In the genomic region with DNA sequence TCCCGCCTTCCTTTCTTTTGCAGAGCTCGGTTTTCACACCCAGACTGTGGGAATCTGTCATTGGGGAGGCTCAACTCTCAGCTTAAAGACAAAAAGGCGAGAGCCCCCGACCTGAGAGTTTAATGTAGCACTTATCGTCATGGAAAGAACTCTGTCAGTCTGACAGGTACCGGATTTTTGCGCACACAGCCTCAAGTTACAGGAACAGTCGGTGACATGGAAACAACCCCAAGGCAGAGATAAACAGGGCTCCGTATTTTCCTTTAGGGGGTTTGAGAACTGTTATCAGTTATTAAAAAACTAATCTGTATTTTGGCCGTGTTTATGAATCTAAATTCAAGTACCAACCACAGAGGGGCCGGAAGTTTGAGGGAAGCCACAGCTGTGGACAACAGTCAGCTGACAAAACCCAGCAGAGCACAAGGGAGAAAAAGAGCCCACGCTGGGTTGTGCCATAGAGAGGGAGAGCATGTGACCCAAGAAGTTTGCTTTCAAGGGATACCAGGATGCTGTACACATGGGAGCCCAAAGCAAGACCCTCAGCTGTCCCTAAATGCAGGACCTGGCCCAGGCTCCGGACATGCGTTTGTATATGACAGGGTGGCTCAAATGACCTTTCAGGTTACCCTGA, we compare ENCODE assay signal across 8 mouse cellular contexts. TPM values are rescaled to one million over a fixed set of nuclear protein-coding genes. Genes with fewer than 3 reads are reported as not detected.
DNase-seq lines count a peak whose midpoint lies in the region; ATAC-seq and TF ChIP-seq lines count a peak whose summit lies in the region.

No protein-coding gene starts in this region.

- no peaks in the 10 kb centered on the region for H3K9me3 ChIP-seq in embryonic facial prominence, embryonic 13.5 days
- H3K9me3 ChIP-seq in hindbrain, postnatal 0 days (ENCODE audit: low read length), result no peaks in the 10 kb centered on the region

- H3K27me3 ChIP-seq in embryonic facial prominence, embryonic 13.5 days, result no peaks in the 10 kb centered on the region
- H3K27me3 ChIP-seq in hindbrain, postnatal 0 days (ENCODE audit: insufficient read depth, low read length), result no peaks in the 10 kb centered on the region

- no peak for TF ChIP-seq CTCF in left cerebral cortex, adult 2 months (IDR thresholded peaks at IDR 0.05)
- no peak for TF ChIP-seq CTCF in hindbrain, postnatal 0 days (IDR thresholded peaks at IDR 0.05; ENCODE audit: low read depth)

- DNase-seq in left cerebral cortex, adult 2 months (ENCODE audit: extremely low spot score in 1 of 2, low spot score in 2 of 2), result no peak
- no peak for DNase-seq in left cerebral cortex, postnatal 14 days (ENCODE audit: low spot score in 2 of 2)
- peak; percentile 14 for DNase-seq in hindbrain, postnatal 0 days (ENCODE audit: low spot score)
- peak; percentile 38 for DNase-seq in lung, postnatal 14 days
- DNase-seq in thymus, postnatal 14 days, result peak; percentile 26
- DNase-seq in right cerebral cortex, adult 2 months (ENCODE audit: low spot score in 2 of 2), result no peak
- no peak for DNase-seq in layer of hippocampus, adult 11-12 months (ENCODE audit: low spot score)

- peak overlapping the region; percentile 72 for H3K27ac ChIP-seq in left cerebral cortex, adult 2 months
- H3K27ac ChIP-seq in embryonic facial prominence, embryonic 13.5 days, result peak overlapping the region; percentile 93
- peak overlapping the region; percentile 91; the same call in 1 of the 2 replicates for H3K27ac ChIP-seq in hindbrain, postnatal 0 days

- peaks cover 15% of the 10 kb centered on the region for H3K4me1 ChIP-seq in embryonic facial prominence, embryonic 13.5 days
- peaks cover 10% of the 10 kb centered on the region for H3K4me1 ChIP-seq in hindbrain, postnatal 0 days (ENCODE audit: insufficient read depth, low read length)

- peak overlapping the region; percentile 65 for H3K9ac ChIP-seq in embryonic facial prominence, embryonic 13.5 days
- H3K9ac ChIP-seq in hindbrain, postnatal 0 days (replicated peaks; ENCODE audit: low read length), result peak overlapping the region; percentile 35; the same call in 1 of the 2 replicates

- 22% methylated on average over 14 of the region's 14 CpGs for WGBS in embryonic facial prominence, embryonic 13.5 days
- WGBS in hindbrain, postnatal 0 days, result 23% methylated on average over 14 of the region's 14 CpGs

- H3K4me3 ChIP-seq in left cerebral cortex, adult 2 months, result peak overlapping the region; percentile 51
- peak overlapping the region; percentile 47 for H3K4me3 ChIP-seq in embryonic facial prominence, embryonic 13.5 days
- H3K4me3 ChIP-seq in hindbrain, postnatal 0 days (ENCODE audit: low read length), result peak overlapping the region; percentile 41

- H3K36me3 ChIP-seq in embryonic facial prominence, embryonic 13.5 days, result no peaks in the 10 kb centered on the region
- no peaks in the 10 kb centered on the region for H3K36me3 ChIP-seq in hindbrain, postnatal 0 days (ENCODE audit: insufficient read depth, low read length)

- H3K4me2 ChIP-seq in embryonic facial prominence, embryonic 13.5 days, result peak overlapping the region; percentile 82
- peak overlapping the region; percentile 76 for H3K4me2 ChIP-seq in hindbrain, postnatal 0 days (ENCODE audit: low read depth, low read length)

- intact Hi-C loops in left cerebral cortex, adult 2 months (cut with DNase I), result loop anchor here (1.0 to 5.0 kb wide), 7 partner anchors 26 to 336 kb away; a partner anchor contains a TSS
- intact Hi-C loops in left cerebral cortex, postnatal 14 days (cut with DNase I), result loop anchor here (2.0 to 5.0 kb wide), 3 partner anchors 42 to 151 kb away; no protein-coding TSS in a partner anchor

- ATAC-seq in embryonic facial prominence, embryonic 13.5 days (ENCODE audit: insufficient number of reproducible peaks, insufficient read depth, low FRiP score, low TSS enrichment, low read depth), result no peak
- no peak for ATAC-seq in hindbrain, postnatal 0 days

RNA-seq across cellular contexts. Expression of a gene that starts 0.5 kb away (rescaled TPM):
- total RNA-seq in left cerebral cortex, adult 2 months (2021), result 100 to 1,000 TPM; 266 to 284 TPM
- 10 to 100 TPM; 66.2 to 73.0 TPM for total RNA-seq in left cerebral cortex, postnatal 14 days (2021)
- polyA plus RNA-seq in embryonic facial prominence, embryonic 13.5 days (2015; fragmentation: Nextera tagmentation; extraction: Ambion mirVana), result 83.2 and 113 TPM in 2 replicates
- total RNA-seq in hindbrain, postnatal 0 days (2014; rRNA removed), result 161 and 174 TPM in 2 replicates
- polyA plus RNA-seq in hindbrain, postnatal 0 days (2015; fragmentation: Nextera tagmentation; extraction: Ambion mirVana), result 429 and 453 TPM in 2 replicates

RNA-seq across cellular contexts. Expression of a gene that starts 26.4 kb away (rescaled TPM):
- 1 to 10 TPM; 7.8 to 8.0 TPM for total RNA-seq in left cerebral cortex, adult 2 months (2021)
- 10 to 100 TPM; 10.4 to 12.1 TPM for total RNA-seq in left cerebral cortex, postnatal 14 days (2021)
- polyA plus RNA-seq in embryonic facial prominence, embryonic 13.5 days (2015; fragmentation: Nextera tagmentation; extraction: Ambion mirVana), result 15.0 and 15.8 TPM in 2 replicates
- 6.7 and 6.9 TPM in 2 replicates for total RNA-seq in hindbrain, postnatal 0 days (2014; rRNA removed)
- 22.5 and 23.0 TPM in 2 replicates for polyA plus RNA-seq in hindbrain, postnatal 0 days (2015; fragmentation: Nextera tagmentation; extraction: Ambion mirVana)

RNA-seq across cellular contexts. Expression of a gene that starts 32.1 kb away (rescaled TPM):
- 1 to 10 TPM; 2.0 to 4.6 TPM for total RNA-seq in left cerebral cortex, adult 2 months (2021)
- total RNA-seq in left cerebral cortex, postnatal 14 days (2021), result 1 to 10 TPM; 3.3 TPM
- 42.0 and 46.6 TPM in 2 replicates for polyA plus RNA-seq in embryonic facial prominence, embryonic 13.5 days (2015; fragmentation: Nextera tagmentation; extraction: Ambion mirVana)
- 5.3 and 6.1 TPM in 2 replicates for total RNA-seq in hindbrain, postnatal 0 days (2014; rRNA removed)
- polyA plus RNA-seq in hindbrain, postnatal 0 days (2015; fragmentation: Nextera tagmentation; extraction: Ambion mirVana), result 18.7 and 20.0 TPM in 2 replicates

RNA-seq across cellular contexts. Expression of a gene that starts 49.2 kb away (rescaled TPM):
- not detected for total RNA-seq in left cerebral cortex, adult 2 months (2021)
- not detected for total RNA-seq in left cerebral cortex, postnatal 14 days (2021)
- 0.28 TPM in 1 of 2 replicates, not detected in the other for polyA plus RNA-seq in embryonic facial prominence, embryonic 13.5 days (2015; fragmentation: Nextera tagmentation; extraction: Ambion mirVana)
- not detected in 2 replicates for total RNA-seq in hindbrain, postnatal 0 days (2014; rRNA removed)
- polyA plus RNA-seq in hindbrain, postnatal 0 days (2015; fragmentation: Nextera tagmentation; extraction: Ambion mirVana), result 0.15 TPM in 1 of 2 replicates, not detected in the other

Comparison
In these comparisons a context has a peak if more than half of its experiments do, and no peak if none do; other contexts are left out.
1. DNase-seq: peak in hindbrain, postnatal 0 days (single experiment), lung, postnatal 14 days (single experiment) and thymus, postnatal 14 days (single experiment); none in left cerebral cortex, adult 2 months (0 of 2), left cerebral cortex, postnatal 14 days (0 of 2), right cerebral cortex, adult 2 months (0 of 2) and layer of hippocampus, adult 11-12 months (single experiment).
2. Peak in every context shown above with its lines, with median percentiles within 50 percentile points of each other: H3K27ac ChIP-seq and H3K4me3 ChIP-seq.